Mouse (Mus musculus) spleen, adult 18-20 months (tissue): ENCODE measurements at regions not wholly inside any gene's neighbourhood (a gene's known extent, or its start where the extent isn't known, plus 50 kb on each side); places are given as distances from the start of the nearest gene placed in this dataset.

Experiments used
- DNase-seq, 2 experiments: peaks; one replicate each; pipeline ENCODE4 v3.0.0; 2022; ENCODE audit warnings: mixed read lengths in 2 of 2

GRCm38 (mm10) chr9:47353972-47354371 lies 176.0 kb upstream of the Cadm1 start:
- DNase-seq: no peak

GRCm38 (mm10) chr9:47354423-47354822 lies 175.6 kb upstream of the Cadm1 start:
- no peak for DNase-seq

- no peak for DNase-seq
Measured at GRCm38 (mm10) chr9:47354866-47355265, 175.1 kb upstream of the Cadm1 start.

GRCm38 (mm10) chr9:47357756-47358399 lies 172.1 kb upstream of the Cadm1 start:
- DNase-seq: no peak

- DNase-seq: no peak
Measured at GRCm38 (mm10) chr9:47358400-47358767, 171.6 kb upstream of the Cadm1 start.

- no peak for DNase-seq
Measured at GRCm38 (mm10) chr9:47363086-47363485, 166.9 kb upstream of the Cadm1 start.

- DNase-seq: no peak
Measured at GRCm38 (mm10) chr9:47364762-47365161, 165.2 kb upstream of the Cadm1 start.

GRCm38 (mm10) chr9:47367266-47367957 lies 162.6 kb upstream of the Cadm1 start:
- DNase-seq: no peak

GRCm38 (mm10) chr9:47368015-47368901 lies 161.7 kb upstream of the Cadm1 start:
- no peak for DNase-seq

GRCm38 (mm10) chr9:47372296-47372695 lies 157.7 kb upstream of the Cadm1 start:
- DNase-seq: no peak

- DNase-seq: no peak
Measured at GRCm38 (mm10) chr9:47374086-47374485, 155.9 kb upstream of the Cadm1 start.

- no peak for DNase-seq
Measured at GRCm38 (mm10) chr9:47376645-47377044, 153.3 kb upstream of the Cadm1 start.

- no peak for DNase-seq
Measured at GRCm38 (mm10) chr9:47378541-47378940, 151.4 kb upstream of the Cadm1 start.

- no peak for DNase-seq
Measured at GRCm38 (mm10) chr9:47380361-47380760, 149.6 kb upstream of the Cadm1 start.

GRCm38 (mm10) chr9:47384185-47384854 lies 145.7 kb upstream of the Cadm1 start:
- no peak for DNase-seq

- no peak for DNase-seq
Measured at GRCm38 (mm10) chr9:47386646-47387045, 143.3 kb upstream of the Cadm1 start.

GRCm38 (mm10) chr9:47387221-47387620 lies 142.8 kb upstream of the Cadm1 start:
- no peak for DNase-seq

- DNase-seq: no peak
Measured at GRCm38 (mm10) chr9:47387716-47388300, 142.2 kb upstream of the Cadm1 start.

GRCm38 (mm10) chr9:47389901-47390300 lies 140.1 kb upstream of the Cadm1 start:
- DNase-seq: no peak

GRCm38 (mm10) chr9:47391669-47392068 lies 138.3 kb upstream of the Cadm1 start:
- no peak for DNase-seq

GRCm38 (mm10) chr9:47399598-47399997 lies 130.4 kb upstream of the Cadm1 start:
- no peak for DNase-seq

GRCm38 (mm10) chr9:47400117-47400823 lies 129.7 kb upstream of the Cadm1 start:
- DNase-seq: no peak
